Mouse (Mus musculus): Measurements from ENCODE around the gene Cds1. TPM values are rescaled to one million over a fixed set of nuclear protein-coding genes. Genes with fewer than 3 reads are reported as not detected.
"Not testable (repeated sequence)": the region's sequence is repeated elsewhere in the genome, so short reads cannot be mapped to it uniquely, and the experiment has no call there.

Cds1 gene
- polyA plus RNA-seq, 3 experiments from 2014 or later, result not detected

DNA sequence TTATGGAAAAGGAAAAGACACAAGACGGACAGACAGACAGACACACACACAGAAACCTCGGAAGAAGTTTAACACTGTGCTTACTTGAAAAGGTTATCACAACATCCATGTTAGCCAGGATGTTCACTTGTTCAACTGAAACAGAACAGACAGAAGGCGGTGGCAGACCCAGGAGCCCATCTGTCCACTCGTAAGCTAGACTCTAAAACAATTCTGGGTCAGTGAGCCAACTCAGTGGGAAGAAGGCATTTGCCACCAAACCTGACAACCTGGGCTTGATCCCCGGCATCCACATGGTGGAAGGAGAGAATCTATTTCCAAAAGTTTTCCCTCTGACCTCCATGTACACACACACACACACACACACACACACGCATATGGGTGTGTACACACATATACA lies 67.1 kb downstream of the Cds1 start:
- ATAC-seq, result no peak

DNA sequence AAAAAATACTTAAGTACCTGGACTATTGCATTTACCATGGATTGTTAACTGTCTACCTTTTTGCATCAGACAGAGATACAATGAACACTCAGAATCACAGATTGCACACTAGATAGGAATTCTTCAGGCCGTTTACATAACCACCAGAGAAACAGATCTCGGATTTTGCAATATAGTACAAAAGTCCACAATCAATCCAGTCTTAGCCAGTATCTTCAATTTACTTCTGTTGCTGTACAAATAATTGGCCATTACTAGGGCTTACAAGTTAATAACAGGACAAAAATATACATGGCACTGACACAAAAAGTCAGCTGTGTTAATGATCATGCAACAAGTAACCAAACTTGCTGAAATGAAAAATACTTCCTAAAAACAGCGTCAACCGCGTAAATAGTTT lies 68.1 kb downstream of the Cds1 start:
- ATAC-seq, result no peak

DNA sequence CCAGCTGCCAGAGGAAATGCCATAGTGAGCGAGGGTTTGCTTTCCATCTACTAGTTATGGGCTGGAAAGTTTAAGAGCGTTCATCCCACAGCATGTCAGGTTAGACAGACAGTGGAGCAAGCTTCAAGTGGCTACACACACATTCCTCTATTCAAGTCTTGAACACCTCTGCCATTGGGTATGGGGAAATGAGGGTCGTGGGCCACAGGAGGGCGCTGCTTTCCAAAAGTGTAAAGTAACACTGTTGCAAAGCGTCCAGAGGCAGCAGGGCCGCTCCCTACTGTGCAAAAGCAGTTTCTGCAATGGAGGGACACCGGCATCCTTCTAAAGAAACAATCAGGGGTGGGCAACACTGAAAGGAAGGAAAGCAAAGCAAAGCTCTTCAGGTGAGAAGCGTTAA lies 68.9 kb downstream of the Cds1 start:
- ATAC-seq, result no peak

DNA sequence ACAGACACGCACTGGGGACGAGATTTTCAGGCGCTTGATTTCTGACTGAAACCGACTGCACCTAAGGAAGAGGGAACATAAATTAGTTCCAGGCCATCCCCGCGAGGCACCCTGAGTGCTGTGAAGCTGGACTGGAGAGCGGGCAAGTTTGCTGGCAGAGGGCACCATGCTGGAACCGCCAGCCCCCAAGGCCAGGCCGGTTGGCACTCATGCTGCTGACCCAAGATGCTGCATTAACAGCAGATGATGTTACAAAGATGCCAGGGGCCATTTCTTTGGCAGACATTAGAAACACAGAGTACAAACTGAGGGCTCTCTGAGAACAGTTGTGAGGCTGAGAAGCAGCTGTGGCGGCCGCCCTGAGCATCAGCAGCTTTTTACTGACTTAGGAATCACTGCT lies 71.3 kb downstream of the Cds1 start:
- ATAC-seq, result no peak

DNA sequence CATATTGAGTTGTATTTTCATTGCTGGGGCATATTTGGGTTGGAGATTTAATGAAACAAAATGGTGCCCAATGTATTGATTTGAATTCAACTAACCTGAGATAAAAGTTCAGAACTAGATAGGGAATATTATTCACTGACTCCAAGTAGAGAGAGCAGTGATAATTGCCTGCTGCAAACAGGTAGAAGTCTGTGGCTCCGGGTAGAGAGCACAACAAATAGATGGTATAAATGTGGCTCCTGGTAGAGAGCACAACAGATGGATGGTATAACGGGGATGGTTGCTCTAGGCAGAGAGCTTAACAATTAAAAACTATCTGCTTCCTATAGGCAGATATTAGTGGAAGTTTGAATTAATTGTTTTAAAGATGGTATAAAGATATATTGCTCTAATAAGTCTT lies 72.7 kb downstream of the Cds1 start:
- not testable (repeated sequence) for ATAC-seq

DNA sequence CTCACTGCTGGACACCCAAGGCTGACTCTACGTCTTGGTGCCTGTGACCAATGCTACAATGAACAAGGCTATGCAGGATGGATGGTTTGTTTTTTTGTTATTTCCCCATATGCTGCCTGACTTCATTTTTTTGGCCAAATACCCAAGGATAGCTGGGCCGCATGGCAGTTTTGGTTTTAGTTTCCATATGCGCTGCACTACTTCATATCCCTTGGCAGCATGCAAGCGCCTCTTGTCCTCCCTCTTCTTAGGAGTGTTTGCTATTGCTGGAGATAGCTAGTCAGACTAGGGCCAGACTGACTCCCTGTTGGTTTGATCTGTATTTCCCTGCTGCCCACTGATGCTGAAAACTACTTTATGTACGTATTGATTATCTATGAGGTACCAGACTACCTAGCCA lies 75.5 kb downstream of the Cds1 start:
- ATAC-seq, result no peak

DNA sequence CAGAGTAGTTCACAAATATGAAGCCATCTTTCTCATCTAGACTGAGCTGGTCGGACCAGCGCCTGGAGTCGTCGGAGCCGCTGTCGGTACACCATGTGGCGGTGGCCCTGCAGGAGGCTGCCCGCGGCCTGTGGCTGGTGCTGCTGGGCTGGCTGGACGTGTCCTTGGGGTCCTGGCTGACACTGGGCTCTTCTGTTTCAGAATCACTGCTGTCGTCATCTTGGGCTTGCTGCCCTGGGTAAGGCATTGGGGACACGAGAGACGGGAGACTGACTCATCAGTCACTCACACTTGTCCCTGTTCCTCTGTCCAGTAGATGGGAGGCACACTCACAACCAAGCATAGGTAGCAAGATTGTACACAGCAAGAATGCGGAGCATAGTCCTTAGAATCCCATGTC lies 80.1 kb downstream of the Cds1 start:
- ATAC-seq, result no peak

DNA sequence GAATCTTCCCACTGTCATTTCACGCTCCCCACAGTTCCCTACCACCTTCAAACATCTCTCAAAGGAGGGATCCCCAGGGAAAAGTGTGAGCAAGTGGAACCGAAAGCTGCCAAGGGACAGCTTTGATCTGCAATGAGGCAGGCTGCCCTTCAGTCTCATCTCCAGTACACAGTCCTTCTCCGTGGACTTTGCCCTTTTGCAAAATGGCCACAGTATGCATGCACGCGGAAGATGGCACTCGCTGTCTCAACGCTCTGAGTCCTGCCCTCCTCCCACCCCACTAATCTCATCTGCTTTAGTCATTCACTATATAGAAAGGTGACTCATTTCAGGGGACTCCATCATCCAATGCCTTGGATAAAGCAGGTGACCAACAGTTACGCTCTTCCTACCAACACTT lies 81.0 kb downstream of the Cds1 start:
- no peak for ATAC-seq

DNA sequence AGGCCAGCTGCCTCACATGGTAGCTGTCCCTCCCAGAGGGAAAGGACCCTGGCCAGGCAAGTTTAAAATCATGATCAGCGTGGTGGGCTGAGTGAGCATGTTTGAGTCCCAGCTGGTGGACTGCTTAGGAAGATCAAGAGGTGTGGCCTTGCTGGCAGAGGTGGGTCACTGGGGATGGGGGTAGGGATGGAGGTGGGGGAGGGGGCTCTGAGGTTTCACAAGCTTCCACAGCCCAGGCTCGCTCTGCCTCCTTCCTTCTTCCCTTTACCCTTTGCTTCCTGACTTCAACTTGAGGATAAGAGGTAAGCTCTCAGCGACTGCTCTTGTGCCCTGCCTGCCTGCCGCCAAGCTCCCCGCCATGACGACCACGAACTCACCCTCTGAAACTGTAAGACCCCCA lies 82.4 kb downstream of the Cds1 start:
- ATAC-seq, result no peak

DNA sequence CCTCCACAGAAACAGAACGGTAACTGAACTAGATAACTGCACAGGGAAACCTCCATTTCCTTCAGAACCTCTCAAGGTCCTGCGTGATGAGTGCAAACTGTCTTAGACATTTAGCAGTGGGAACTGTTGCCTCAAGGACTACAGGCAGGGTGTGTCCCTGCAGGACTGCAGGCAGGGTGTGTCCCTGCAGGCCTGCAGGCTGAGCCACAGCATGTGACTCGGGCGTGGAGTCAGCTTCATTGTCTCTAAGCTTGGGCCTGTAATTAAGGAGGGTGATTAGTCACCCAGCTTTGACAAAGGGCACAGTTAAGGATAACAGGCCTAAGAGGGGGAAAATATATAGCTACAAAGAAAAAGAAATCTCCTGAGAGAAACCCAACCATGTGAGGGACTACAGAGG lies 82.8 kb downstream of the Cds1 start:
- ATAC-seq, result no peak

DNA sequence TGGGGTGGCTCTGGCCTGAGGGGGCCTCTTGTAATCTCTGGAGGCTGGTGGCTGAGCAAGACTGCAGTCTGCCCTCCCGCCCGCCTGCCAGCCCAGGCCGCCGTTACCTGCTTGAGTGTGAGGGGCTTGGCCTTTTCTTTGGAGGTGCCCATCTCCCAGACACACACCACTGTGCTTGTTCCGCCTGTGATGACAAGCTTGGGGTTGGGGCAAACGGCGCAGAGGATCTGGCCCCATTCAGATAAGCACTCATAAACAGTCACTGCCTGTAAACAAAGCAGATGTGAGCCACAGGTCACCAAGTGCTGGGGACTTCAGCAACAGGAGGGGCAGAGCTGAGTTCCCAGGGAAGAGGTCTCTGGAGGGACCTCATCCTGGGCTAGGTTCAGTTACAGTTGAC lies 86.2 kb downstream of the Cds1 start:
- no peak for ATAC-seq

DNA sequence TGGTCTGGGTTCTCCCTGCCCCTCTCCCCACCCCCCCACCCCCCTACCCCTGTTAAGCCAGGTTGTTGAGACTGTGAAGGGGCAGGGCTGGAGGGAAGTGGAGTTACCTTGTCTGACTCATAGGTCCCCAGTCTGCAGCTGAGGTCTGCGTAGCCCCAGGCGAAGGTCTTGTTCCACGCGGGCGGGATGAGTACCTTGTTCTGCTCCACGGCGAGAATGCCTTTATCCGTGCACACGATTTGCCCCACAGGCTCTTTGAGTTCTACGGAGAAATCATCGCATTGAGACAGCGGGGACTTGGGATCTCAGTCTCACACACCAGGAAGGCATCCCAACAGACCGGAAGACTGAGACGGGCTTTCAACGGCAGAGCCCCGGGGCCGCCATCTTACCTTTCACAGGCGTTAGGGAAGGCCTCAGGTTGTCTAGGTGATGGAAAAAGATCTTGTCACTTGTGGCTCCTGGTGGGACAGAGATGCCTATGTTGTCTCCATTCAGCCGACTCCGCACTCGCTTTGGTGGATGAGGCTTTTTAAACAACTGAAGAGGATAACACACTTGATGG lies 87.3 kb downstream of the Cds1 start:
- ATAC-seq, result no peak

DNA sequence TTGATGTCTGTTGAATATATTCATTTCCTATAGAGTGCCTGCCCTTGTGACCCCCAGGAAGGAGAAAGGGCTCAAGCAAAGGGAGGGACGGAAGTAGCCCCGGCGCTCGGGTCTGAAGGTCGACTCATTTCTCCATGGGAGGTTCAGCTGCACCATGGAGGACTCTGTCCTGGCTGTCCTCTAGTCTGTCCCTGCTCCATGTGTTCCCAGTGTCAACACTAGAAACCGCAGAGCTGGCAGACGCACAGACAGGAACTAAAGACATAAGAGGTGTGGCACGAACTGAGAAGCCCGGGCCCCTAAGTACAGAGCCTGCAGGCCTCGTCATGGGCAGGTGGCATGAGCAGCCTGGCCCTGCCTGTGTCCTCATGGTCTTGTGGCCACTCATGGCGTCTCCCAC lies 89.2 kb downstream of the Cds1 start:
- no peak for ATAC-seq

DNA sequence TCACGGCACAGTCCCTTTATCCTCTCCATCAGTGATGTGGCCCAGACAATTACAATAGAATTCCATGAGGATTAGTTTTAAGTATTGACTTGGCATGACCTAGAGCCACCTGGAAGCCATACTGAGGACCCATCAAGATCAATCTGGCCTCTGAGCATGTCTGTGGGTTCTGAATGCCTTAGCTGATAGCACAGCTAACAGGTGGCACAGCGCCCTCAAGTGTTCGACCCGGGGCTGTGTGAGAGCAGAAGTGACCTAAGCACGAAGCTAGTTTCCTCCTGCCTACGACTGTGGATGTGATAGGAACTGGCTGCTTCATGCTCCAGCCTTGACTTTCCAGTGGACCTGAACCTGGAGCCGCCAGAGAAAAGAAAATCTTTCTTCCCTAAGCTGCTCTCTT lies 89.7 kb downstream of the Cds1 start:
- no peak for ATAC-seq

DNA sequence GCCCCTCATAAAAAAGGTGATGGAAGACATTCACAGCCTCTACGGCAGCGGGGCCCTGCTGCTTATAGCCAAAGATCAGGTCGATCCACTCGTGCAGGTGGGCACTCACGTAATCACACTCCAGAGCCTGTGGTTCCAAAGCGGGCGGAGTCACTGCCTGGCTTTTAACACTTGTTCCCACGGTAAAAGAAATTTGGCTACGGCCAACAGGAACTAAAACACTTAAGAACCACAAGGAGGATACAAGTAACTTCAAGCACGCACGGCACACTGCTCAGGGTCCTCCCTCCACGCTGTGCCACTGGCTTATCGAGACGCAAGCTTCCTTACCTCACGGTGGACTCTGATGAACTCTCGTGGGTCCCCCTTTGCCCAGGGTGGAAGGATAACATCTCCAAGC lies 90.5 kb downstream of the Cds1 start:
- ATAC-seq, result no peak

DNA sequence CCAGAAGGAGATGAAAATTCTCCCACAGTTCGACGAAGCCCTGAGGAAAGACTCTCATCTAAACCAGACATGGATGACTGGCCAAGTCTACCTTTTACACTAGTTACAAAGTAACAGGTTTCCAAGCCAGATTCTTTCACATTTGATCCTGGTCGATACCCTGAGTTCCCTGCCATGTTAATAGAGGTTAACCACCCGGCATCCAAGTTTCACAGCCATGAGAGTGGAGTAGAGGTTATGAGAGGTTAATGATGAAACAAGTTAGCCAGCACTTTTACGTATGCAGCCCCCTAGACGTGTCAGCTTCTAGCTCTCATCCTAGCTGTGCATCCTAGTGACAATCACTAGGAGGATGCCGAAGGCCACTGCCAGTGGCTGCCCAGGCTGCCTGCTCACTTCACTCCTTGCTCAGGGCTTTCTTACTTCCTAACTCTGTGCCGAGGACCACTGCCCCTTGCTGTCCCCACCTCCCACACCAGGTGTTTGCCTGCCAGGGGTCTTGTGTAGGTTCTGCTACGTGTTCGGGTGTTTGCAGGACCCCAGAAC lies 94.0 kb downstream of the Cds1 start:
- no peak for ATAC-seq

DNA sequence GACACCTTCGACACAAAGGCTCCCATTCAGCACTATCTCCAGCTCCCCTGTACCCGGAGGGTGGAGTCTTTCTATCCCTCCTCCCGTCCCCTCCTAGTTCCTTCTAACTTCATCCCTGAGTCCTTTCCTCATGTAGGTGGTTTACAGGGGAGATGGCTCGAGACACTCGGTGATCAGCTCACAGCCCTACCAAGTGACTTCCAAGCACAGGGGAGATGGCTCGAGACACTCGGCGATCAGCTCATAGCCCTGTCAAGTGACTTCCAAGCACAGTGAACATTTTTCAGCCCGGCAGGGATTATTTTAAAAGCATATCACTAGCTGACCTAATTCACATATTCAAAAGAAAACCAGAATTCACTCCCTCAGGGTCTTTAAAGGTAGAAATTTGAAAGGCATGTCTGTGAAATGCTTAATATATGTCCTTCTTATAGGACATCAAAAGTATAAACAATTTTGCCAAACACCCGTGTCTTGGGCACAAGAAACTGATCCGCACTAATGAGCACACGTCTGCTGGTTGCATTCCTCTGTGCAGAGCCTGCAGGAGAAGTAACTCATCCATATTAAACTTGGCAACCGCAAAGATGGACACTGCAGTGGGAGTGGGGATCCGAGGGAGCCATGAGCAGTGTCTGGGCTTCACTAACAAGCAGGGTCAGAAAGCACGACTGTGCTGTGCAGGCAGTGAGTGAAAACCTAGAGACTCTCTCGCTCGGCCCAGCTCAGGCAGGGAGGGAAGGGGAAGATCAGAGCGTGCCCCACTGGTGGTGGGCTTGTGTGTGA lies 97.0 kb downstream of the Cds1 start:
- ATAC-seq, result no peak

DNA sequence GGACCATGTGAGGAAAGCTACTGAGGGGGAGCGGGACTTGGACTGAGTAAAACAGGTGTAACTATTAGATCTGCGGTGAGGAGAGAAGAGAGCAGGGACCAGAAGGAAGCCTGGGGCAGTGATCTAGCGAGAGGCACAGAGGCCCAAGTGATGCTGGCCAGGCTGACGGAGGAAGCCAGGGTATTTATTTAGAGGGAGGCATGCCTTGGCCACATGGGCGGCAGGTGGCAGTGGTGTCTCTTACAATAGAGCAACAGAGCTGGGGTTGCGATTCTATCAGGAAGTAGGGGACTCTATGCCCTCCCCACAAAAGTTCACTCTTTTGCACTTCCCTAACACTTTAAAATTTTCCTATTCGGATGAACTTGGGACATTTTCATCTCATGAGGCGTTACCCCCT lies 97.7 kb downstream of the Cds1 start:
- no peak for ATAC-seq

DNA sequence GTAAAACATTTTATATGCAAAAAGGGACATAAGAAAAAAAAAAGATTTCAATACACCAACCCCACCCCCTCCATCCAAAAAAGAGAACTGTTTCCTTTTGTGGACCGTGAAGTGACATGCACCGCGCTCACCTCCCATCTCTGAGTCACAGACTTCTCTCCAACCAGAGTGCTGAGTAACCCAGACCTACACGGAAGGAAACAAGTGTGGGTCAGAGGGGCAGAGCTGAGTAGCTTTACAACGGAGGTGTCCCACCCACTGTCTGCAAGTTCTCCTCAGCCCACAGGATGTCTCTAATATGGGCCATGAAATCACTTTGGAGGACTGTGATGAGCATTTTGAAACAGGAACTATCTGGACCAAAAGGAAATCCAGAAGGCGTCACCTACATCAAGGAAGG lies 99.0 kb downstream of the Cds1 start:
- ATAC-seq, result no peak

DNA sequence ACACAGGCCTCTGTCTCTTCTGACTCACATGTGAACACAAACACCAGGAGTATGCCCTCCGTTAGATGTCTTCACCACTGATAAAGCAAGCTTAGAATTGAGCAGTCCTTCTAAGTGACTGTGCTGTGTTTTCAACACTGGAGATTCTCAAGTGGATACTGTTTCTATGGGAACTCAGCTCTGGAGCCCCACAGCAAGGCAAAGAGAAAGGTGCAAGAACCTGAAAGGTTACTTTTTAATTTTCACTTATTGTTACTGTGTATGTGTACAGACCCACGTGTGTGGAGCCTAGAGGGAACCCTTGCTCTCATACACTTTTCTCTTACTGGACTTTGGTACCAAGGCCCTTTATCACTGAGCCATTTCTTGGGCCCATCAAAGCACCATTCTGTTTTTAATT lies 101.8 kb downstream of the Cds1 start:
- no peak for ATAC-seq

Measured in inflammation-experienced regulatory T-cells, adult 6 months (primary cell).